12 mouse cellular contexts compared by ENCODE assay signal in the genomic region with DNA sequence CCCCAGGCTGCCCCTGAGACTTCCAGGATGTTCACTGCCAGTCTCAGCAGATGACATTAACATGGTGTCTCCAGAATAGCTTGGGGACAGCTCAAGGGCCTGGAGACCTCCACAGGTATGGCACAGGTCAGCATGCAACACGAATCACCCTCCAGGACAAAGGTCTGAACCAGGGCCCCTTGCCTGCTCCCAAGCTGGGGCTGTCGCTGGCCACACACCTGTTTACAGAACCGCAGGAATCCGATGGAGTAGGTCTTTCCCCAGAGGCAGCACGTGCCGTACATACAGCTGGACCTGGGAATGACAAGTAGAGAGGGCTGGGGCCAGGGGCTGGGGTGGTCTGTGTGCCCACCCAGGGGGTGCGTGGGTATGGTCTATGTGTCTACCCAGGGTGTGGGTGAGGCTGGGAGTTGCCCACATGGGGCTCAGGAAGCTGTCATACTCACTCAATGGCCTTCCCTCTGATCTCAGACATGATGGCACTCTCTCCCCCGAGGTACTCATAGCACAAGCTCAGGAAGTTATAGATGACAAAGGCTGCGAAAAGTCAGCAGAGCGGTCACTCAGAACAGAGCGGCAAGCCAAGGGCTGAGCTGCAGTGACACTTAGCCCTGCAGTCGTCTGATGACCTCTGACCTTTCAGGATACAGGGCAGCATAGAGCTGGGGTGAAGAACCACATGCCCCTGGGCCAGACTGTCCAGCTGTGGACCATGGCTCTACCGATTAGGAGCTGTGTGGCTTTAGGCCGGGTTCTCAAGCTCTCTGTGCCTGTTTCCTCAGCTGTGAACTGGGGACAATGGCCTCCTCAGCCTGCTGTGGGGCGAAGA. TPM values are rescaled to one million over a fixed set of nuclear protein-coding genes. Genes with fewer than 3 reads are reported as not detected.
DNase-seq lines count a peak whose midpoint lies in the region; ATAC-seq and TF ChIP-seq lines count a peak whose summit lies in the region.
"Had no signal": no experiment of that assay in that cellular context is flagged by ENCODE, and none has a peak within 500 bp of the region (broad histone marks: within the 10 kb centered on the region; RNA-seq: fewer than 3 reads in every experiment).

No protein-coding gene starts in this region.

- H3K9me3 ChIP-seq in kidney, embryonic 15.5 days (replicated peaks) = no peaks in the 10 kb centered on the region
- H3K9me3 ChIP-seq in midbrain, embryonic 10.5 days (replicated peaks) = no peaks in the 10 kb centered on the region
- H3K9me3 ChIP-seq in midbrain, embryonic 11.5 days (ENCODE audit: control insufficient read depth, low read length) = no peaks in the 10 kb centered on the region

- DNase-seq in gastrocnemius, adult 2 months = peak; percentile 20
- no peak for DNase-seq in gastrocnemius, postnatal 36 days
- no peak for DNase-seq in kidney, postnatal 10 days
- DNase-seq in midbrain, embryonic 10.5 days (ENCODE audit: low spot score) = no peak
- DNase-seq in midbrain, embryonic 11.5 days (ENCODE audit: low spot score, missing footprints) = no peak
- DNase-seq in yolk sac, embryonic 10.5 days (ENCODE audit: low spot score) = peak; percentile 64
- DNase-seq in right cerebral cortex, postnatal 10 days (ENCODE audit: low spot score in 2 of 2) = no peak
- DNase-seq: adrenal gland, postnatal 14 days; cerebellum, postnatal 36 days; forebrain, postnatal 0 days; gastrocnemius, postnatal 25 days had no signal

- no peak overlapping the region for H3K4me2 ChIP-seq in kidney, embryonic 15.5 days
- H3K4me2 ChIP-seq in midbrain, embryonic 11.5 days = no peak overlapping the region

- 61% methylated on average over 15 of the region's 15 CpGs for WGBS in kidney, embryonic 15.5 days
- 73% methylated on average over 15 of the region's 15 CpGs for WGBS in midbrain, embryonic 10.5 days
- 76% methylated on average over 15 of the region's 15 CpGs for WGBS in midbrain, embryonic 11.5 days

- H3K9ac ChIP-seq in kidney, embryonic 15.5 days = no peak overlapping the region
- no peak overlapping the region for H3K9ac ChIP-seq in midbrain, embryonic 11.5 days (ENCODE audit: low read length)
- H3K9ac ChIP-seq: forebrain, postnatal 0 days had no signal

- peak overlapping the region; percentile 90 for H3K27ac ChIP-seq in gastrocnemius, adult 2 months
- H3K27ac ChIP-seq in kidney, embryonic 15.5 days = peak overlapping the region; percentile 78
- H3K27ac ChIP-seq in midbrain, embryonic 10.5 days (replicated peaks) = peak overlapping the region; percentile 67
- no peak overlapping the region for H3K27ac ChIP-seq in midbrain, embryonic 11.5 days (ENCODE audit: low read depth, low read length)

- peaks cover 78% of the 10 kb centered on the region for H3K36me3 ChIP-seq in kidney, embryonic 15.5 days
- peaks cover 87% of the 10 kb centered on the region for H3K36me3 ChIP-seq in midbrain, embryonic 10.5 days
- peaks cover 3% of the 10 kb centered on the region for H3K36me3 ChIP-seq in midbrain, embryonic 11.5 days (ENCODE audit: control insufficient read depth, insufficient read depth, low read length)

- H3K4me1 ChIP-seq in kidney, embryonic 15.5 days = peaks cover 41% of the 10 kb centered on the region
- H3K4me1 ChIP-seq in midbrain, embryonic 10.5 days = peaks cover 31% of the 10 kb centered on the region
- no peaks in the 10 kb centered on the region; the same call in 1 of the 2 replicates for H3K4me1 ChIP-seq in midbrain, embryonic 11.5 days (ENCODE audit: control insufficient read depth, insufficient read depth, low read length)

- ATAC-seq in kidney, embryonic 15.5 days (replicated peaks; ENCODE audit: low FRiP score) = peak; percentile 38
- ATAC-seq in midbrain, embryonic 11.5 days (ENCODE audit: low FRiP score) = no peak
- ATAC-seq: forebrain, postnatal 0 days had no signal

- H3K4me3 ChIP-seq in gastrocnemius, adult 2 months = peak overlapping the region; percentile 18
- H3K4me3 ChIP-seq in kidney, embryonic 15.5 days (replicated peaks) = no peak overlapping the region
- H3K4me3 ChIP-seq in midbrain, embryonic 10.5 days = no peak overlapping the region
- no peak overlapping the region for H3K4me3 ChIP-seq in midbrain, embryonic 11.5 days (ENCODE audit: low read depth, low read length)

- H3K27me3 ChIP-seq in kidney, embryonic 15.5 days = no peaks in the 10 kb centered on the region
- H3K27me3 ChIP-seq in midbrain, embryonic 10.5 days (ENCODE audit: low read depth, poor library complexity, severe bottlenecking) = no peaks in the 10 kb centered on the region
- H3K27me3 ChIP-seq in midbrain, embryonic 11.5 days (ENCODE audit: control insufficient read depth, insufficient read depth, low read length) = no peaks in the 10 kb centered on the region

- TF ChIP-seq CTCF in gastrocnemius, adult 2 months (IDR thresholded peaks at IDR 0.05) = no peak

- intact Hi-C loops in gastrocnemius, adult 2 months (cut with DNase I) = loop anchor here (5.0 kb wide), 1 partner anchor 178 kb away; a partner anchor contains a TSS
- intact Hi-C loops in gastrocnemius, postnatal 36 days (cut with DNase I) = no loop called here

RNA-seq across cellular contexts. Expression of a gene that starts 23.2 kb away (rescaled TPM):
- total RNA-seq in gastrocnemius, adult 2 months (2021) = 1 to 10 TPM; 4.0 to 8.8 TPM
- 1 to 10 TPM; 3.4 to 4.0 TPM for total RNA-seq in gastrocnemius, postnatal 36 days (2021)
- polyA plus RNA-seq in kidney, embryonic 15.5 days (2015; fragmentation: Nextera tagmentation; extraction: Ambion mirVana) = 3.8 and 4.4 TPM in 2 replicates
- polyA plus RNA-seq in midbrain, embryonic 10.5 days (2016; fragmentation: Nextera tagmentation; extraction: Ambion mirVana) = 1.3 TPM in 2 replicates
- polyA plus RNA-seq in midbrain, embryonic 11.5 days (2014; fragmentation: Nextera tagmentation; extraction: Ambion mirVana) = 1.0 and 2.3 TPM in 2 replicates

RNA-seq across cellular contexts. Expression of a gene that starts 33.7 kb away (rescaled TPM):
- total RNA-seq in gastrocnemius, adult 2 months (2021) = 10 to 100 TPM; 26.1 to 36.7 TPM
- 10 to 100 TPM; 23.2 to 30.0 TPM for total RNA-seq in gastrocnemius, postnatal 36 days (2021)
- polyA plus RNA-seq in kidney, embryonic 15.5 days (2015; fragmentation: Nextera tagmentation; extraction: Ambion mirVana) = 67.7 and 75.5 TPM in 2 replicates
- polyA plus RNA-seq in midbrain, embryonic 10.5 days (2016; fragmentation: Nextera tagmentation; extraction: Ambion mirVana) = 56.3 and 58.7 TPM in 2 replicates
- polyA plus RNA-seq in midbrain, embryonic 11.5 days (2014; fragmentation: Nextera tagmentation; extraction: Ambion mirVana) = 25.5 and 33.8 TPM in 2 replicates

RNA-seq across cellular contexts. Expression of a gene that starts 41.5 kb away (rescaled TPM):
- 10 to 100 TPM; 19.4 to 20.1 TPM for total RNA-seq in gastrocnemius, adult 2 months (2021)
- 10 to 100 TPM; 15.2 to 16.1 TPM for total RNA-seq in gastrocnemius, postnatal 36 days (2021)
- polyA plus RNA-seq in kidney, embryonic 15.5 days (2015; fragmentation: Nextera tagmentation; extraction: Ambion mirVana) = 16.9 and 17.7 TPM in 2 replicates
- 20.4 and 26.8 TPM in 2 replicates for polyA plus RNA-seq in midbrain, embryonic 10.5 days (2016; fragmentation: Nextera tagmentation; extraction: Ambion mirVana)
- 18.4 and 20.6 TPM in 2 replicates for polyA plus RNA-seq in midbrain, embryonic 11.5 days (2014; fragmentation: Nextera tagmentation; extraction: Ambion mirVana)

Comparison
In these comparisons a context has a peak if more than half of its experiments do, and no peak if none do; other contexts are left out.
1. DNase-seq: peak in gastrocnemius, adult 2 months (single experiment) and yolk sac, embryonic 10.5 days (single experiment); none in gastrocnemius, postnatal 36 days (0 of 2), kidney, postnatal 10 days (single experiment), midbrain, embryonic 10.5 days (single experiment), midbrain, embryonic 11.5 days (single experiment) and right cerebral cortex, postnatal 10 days (0 of 2).